Mouse (Mus musculus) natural killer cell, adult 2 months (primary cell): Measurements from ENCODE around the gene Hagh.
A peak's percentile ranks its signal among the peaks of the same experiment; 100 is the strongest.

Experiments
- DNase-seq, 2 experiments: peaks; one replicate each; pipeline ENCODE4 v3.0.0; 2022; ENCODE audit warnings: low spot score in 2 of 2

Hagh gene

GRCm38 (mm10) chr17:24886134-24886931 lies 46.4 kb downstream of the Hagh start, which contains the start of the genes Nubp2 and Spsb3:
Gene Nubp2, minus strand, starts transcription at chr17:24886349.
Gene Spsb3, plus strand, starts transcription at chr17:24886643.
- DNase-seq = peak; percentile 98 to 99

DNA sequence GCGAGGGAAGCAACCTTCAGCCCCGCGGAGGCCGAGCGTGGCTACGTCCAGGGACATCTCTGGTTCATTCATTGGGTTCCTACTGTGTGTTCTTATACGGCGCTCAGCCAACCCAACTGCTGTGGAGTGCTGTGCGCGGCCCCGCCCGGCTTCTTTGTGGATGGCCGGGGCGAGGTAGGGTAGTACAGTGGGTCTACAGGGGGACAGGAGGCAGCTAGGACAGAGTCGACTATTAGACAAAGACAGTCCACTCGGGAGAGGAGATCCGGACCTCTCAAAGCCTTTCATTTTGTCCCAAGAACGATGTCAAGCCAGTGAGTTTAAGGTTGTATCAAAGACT lies 47.0 kb downstream of the Hagh start:
- DNase-seq = no peak

GRCm38 (mm10) chr17:24887291-24888080 lies 47.5 kb downstream of the Hagh start:
- no peak for DNase-seq

- DNase-seq = no peak
Observed at GRCm38 (mm10) chr17:24888862-24889261, 48.9 kb downstream of the Hagh start.

- DNase-seq = no peak
Observed at GRCm38 (mm10) chr17:24890151-24891092, 50.5 kb downstream of the Hagh start.

GRCm38 (mm10) chr17:24891321-24891720 lies 51.4 kb downstream of the Hagh start:
- no peak for DNase-seq

DNA sequence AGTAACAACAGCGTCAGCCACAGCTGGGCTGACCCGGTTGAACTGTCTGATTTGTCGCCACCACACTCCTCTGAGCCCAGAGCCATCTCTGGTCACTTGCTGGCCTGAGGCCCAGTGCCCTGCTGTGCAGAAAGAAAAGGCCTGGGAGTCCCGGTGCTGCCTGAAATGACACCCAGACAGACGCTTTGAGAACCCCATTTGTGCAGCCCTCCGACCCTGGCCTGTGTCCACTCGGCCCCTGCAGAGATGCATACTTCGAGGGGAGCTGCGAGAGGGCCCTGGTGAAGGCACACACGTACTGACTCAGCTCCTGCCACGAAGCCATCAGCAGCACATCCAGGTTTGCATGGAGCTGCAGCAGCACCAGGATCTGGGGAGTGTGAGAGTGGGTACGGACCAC lies 52.8 kb downstream of the Hagh start:
- no peak for DNase-seq

- DNase-seq = no peak
Observed at GRCm38 (mm10) chr17:24893276-24893675, 53.3 kb downstream of the Hagh start.

- no peak for DNase-seq
Observed at GRCm38 (mm10) chr17:24894061-24894994, 54.4 kb downstream of the Hagh start.

GRCm38 (mm10) chr17:24894995-24895547 lies 55.1 kb downstream of the Hagh start, which contains the start of the genes Eme2 and Mrps34:
Gene Eme2, minus strand, starts transcription at chr17:24895087.
Gene Mrps34, plus strand, starts transcription at chr17:24895116.
- DNase-seq = peak; percentile 48 to 64

- DNase-seq = no peak
Observed at GRCm38 (mm10) chr17:24895571-24896240, 55.8 kb downstream of the Hagh start.

DNA sequence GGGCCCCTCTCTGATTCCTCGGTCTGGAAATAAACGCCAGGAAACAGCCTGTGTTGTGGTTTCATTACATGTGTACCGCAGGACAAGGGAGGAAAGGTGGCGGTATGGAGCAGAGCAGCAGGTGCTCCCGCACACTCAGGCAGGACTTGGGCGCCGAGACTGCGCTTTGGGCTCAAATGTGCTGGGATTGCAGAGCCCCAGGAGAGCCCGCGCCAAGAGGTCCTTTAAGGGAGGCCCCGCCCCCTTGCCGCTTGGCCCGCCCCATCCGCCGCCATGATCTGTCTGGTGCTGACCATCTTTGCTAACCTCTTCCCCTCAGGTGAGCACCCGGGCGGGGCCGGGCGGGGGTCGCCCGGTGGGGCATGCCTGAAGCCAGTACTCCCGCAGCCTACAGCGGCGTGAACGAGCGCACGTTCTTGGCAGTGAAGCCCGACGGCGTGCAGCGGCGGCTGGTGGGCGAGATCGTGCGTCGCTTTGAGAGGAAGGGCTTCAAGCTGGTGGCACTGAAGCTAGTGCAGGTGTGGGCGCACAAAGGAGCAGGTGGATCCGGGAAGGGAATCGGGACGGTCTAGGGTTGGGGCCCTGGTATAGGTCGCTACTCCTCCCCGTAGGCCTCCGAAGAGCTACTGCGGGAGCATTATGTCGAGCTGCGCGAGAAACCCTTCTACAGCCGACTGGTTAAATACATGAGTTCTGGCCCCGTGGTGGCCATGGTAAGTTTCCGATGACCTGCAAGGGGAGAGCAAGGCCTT lies 56.5 kb downstream of the Hagh start, which contains the start of gene Nme3:
Gene Nme3, plus strand, starts transcription at position 260 of the 752 bp plus-strand sequence.
- DNase-seq = peak in 1 of 2 experiments; percentile 48

DNA sequence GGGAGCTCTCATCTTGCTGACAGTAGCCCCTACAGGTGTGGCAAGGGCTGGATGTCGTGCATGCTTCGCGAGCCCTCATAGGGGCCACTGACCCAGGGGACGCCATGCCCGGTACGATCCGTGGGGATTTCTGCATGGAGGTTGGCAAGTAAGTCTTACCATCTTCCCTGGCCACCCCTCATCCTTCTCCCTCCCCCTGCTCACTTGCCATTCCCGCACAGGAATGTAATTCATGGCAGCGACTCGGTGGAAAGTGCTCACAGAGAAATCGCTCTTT lies 57.0 kb downstream of the Hagh start:
- DNase-seq = no peak

DNA sequence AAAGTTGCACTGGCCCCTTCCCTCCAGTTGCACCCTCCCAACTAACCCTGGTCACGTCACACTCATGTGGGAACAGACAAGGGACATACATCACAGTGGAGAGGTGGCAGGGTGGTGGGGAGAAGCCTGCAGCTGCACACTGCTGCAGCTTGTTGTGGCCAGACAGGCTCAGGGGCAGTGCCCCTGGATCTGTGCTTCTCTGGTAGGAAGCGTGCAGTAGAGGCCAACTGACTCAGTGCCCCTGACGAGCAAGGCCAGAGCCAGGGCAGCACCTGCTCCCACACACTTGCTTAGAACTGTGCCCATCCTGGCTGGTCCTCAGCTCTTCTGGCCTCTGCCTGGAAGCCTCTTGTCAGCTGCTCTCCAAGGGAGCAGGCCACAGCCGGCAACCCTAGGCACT lies 57.7 kb downstream of the Hagh start:
- DNase-seq = no peak

- no peak for DNase-seq
Observed at GRCm38 (mm10) chr17:24898041-24898854, 58.3 kb downstream of the Hagh start.

GRCm38 (mm10) chr17:24899153-24899552 lies 59.2 kb downstream of the Hagh start:
- no peak for DNase-seq

DNA sequence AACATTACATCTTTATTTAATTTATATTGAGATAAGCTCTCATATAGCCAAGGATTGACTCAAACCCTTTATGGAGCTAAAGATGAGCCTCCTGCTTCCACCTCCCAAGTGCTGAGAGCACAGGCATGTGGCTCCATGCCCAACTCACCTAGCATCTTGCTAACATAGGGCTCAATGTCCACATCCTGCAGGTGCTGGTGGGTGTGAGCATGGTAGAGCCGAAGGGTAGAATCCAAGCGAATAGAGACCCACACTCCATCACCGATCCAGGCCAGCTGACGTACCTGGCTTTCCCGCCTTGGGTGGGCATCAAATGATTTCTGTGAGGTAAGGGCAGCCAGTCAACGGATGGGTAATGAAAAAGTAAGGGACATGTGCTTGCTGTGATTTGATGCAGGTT lies 60.1 kb downstream of the Hagh start:
- DNase-seq = no peak

DNA sequence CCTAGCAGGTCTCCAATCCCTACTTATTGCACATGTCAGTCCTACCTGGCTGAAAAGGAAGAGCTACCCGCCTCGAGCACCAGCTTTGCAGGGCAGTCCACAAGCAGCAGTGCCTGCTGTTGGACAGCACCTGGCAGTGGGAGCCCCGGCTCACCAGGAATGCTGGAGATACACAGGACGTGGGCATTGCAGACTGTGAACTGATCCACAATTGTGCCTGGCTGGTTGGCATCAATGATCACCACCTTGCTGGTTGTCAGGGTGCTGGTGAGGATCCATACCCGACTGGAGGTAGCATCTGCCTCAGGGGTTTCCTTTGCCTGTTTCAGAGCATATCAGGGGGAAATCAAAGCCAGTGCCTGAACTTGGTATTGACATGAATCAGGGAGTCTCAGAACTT lies 62.2 kb downstream of the Hagh start:
- DNase-seq = no peak
